Comparison of ENCODE assay signal across 18 mouse cellular contexts in the genomic region with DNA sequence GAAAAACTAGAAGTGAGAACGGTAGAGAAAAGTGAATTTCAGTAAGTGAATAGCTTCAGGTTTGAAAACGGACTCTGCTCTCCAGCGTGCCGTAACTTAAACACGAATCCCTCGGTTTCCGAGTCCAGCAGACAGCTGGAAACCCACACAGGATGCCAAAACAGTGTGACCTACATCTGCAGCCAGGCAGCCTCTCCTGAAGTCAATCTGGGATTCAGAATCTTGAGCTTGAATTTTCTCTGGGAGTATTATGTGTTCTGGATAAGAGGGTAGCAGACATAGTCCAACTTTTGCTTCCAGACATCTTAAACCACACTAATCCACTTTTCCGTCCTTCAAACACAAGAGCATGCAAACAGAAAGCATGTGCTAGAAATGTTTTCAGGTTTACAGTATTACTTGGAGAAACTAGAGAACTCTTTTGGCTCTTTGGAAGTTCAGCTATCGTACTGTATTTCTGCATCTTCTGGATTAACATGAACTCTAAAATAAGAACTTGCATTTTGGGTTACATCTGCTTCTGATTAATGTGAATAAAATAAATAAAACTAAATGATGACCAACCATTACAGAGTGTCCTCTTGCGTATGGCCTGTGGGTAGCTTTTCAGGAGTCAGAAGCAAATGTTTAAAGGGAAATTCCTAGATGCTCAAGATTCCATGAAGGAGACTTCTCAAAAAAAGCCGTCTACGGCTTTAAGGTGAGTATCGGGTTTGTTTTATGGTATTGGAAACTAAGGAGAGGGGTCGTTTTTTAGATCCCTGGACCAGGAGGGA.
DNase-seq lines count a peak whose midpoint lies in the region; ATAC-seq lines count a peak whose summit lies in the region.
"Had no signal": no experiment of that assay in that cellular context is flagged by ENCODE, and none has a peak within 500 bp of the region (broad histone marks: within the 10 kb centered on the region; RNA-seq: fewer than 3 reads in every experiment).

No protein-coding gene starts in this region.

- 50% methylated on average over 14 of the region's 14 CpGs for WGBS in embryonic facial prominence, embryonic 11.5 days
- WGBS in embryonic facial prominence, embryonic 10.5 days = 68% methylated on average over 14 of the region's 14 CpGs
- WGBS in embryonic facial prominence, embryonic 12.5 days = 40% methylated on average over 14 of the region's 14 CpGs
- 33% methylated on average over 14 of the region's 14 CpGs for WGBS in limb, embryonic 15.5 days
- WGBS in hindbrain, embryonic 12.5 days = 76% methylated on average over 14 of the region's 14 CpGs

- ATAC-seq in embryonic facial prominence, embryonic 11.5 days (replicated peaks; ENCODE audit: insufficient number of reproducible peaks, low FRiP score, low TSS enrichment, low read depth) = no peak
- ATAC-seq in embryonic facial prominence, embryonic 12.5 days (ENCODE audit: insufficient number of reproducible peaks, insufficient read depth, low FRiP score, low TSS enrichment) = no peak
- peak; percentile 69; the same call in 1 of the 2 replicates for ATAC-seq in limb, embryonic 15.5 days (ENCODE audit: insufficient number of reproducible peaks, low FRiP score, low TSS enrichment, low read depth)
- ATAC-seq in activated CD4-positive, CD25-positive, alpha-beta regulatory T cell, adult 4 months = no peak
- no peak for ATAC-seq in hindbrain, embryonic 12.5 days (ENCODE audit: low FRiP score)
- ATAC-seq: CD4-positive, CD25-positive, alpha-beta regulatory T cell, adult 4 months; liver, embryonic 12.5 days had no signal

- H3K4me3 ChIP-seq in embryonic facial prominence, embryonic 11.5 days (ENCODE audit: low read depth, low read length) = no peak overlapping the region
- H3K4me3 ChIP-seq in embryonic facial prominence, embryonic 10.5 days = no peak overlapping the region
- no peak overlapping the region for H3K4me3 ChIP-seq in embryonic facial prominence, embryonic 12.5 days
- no peak overlapping the region for H3K4me3 ChIP-seq in limb, embryonic 15.5 days
- H3K4me3 ChIP-seq in hindbrain, embryonic 12.5 days = no peak overlapping the region
- H3K4me3 ChIP-seq: heart, adult 2 months; liver, embryonic 12.5 days; lung, embryonic 15.5 days; midbrain, embryonic 12.5 days had no signal

- no peak overlapping the region for H3K4me2 ChIP-seq in embryonic facial prominence, embryonic 11.5 days (ENCODE audit: low read depth, low read length)
- H3K4me2 ChIP-seq in embryonic facial prominence, embryonic 12.5 days (replicated peaks) = no peak overlapping the region
- no peak overlapping the region for H3K4me2 ChIP-seq in limb, embryonic 15.5 days
- H3K4me2 ChIP-seq in hindbrain, embryonic 12.5 days (replicated peaks) = no peak overlapping the region
- H3K4me2 ChIP-seq: liver, embryonic 12.5 days; lung, embryonic 15.5 days; midbrain, embryonic 12.5 days had no signal

- H3K9me3 ChIP-seq in embryonic facial prominence, embryonic 11.5 days (replicated peaks; ENCODE audit: control insufficient read depth, low read length) = no peaks in the 10 kb centered on the region
- H3K9me3 ChIP-seq in embryonic facial prominence, embryonic 10.5 days = 0 out of 2 replicates have a peak, but pooled peaks cover 2% of the 10 kb centered on the region
- no peaks in the 10 kb centered on the region for H3K9me3 ChIP-seq in embryonic facial prominence, embryonic 12.5 days
- H3K9me3 ChIP-seq in limb, embryonic 15.5 days = no peaks in the 10 kb centered on the region
- no peaks in the 10 kb centered on the region for H3K9me3 ChIP-seq in hindbrain, embryonic 12.5 days (replicated peaks)
- H3K9me3 ChIP-seq: G1E; liver, embryonic 12.5 days; lung, embryonic 15.5 days had no signal

- peak; percentile 26 for DNase-seq in embryonic facial prominence, embryonic 11.5 days (ENCODE audit: low spot score)
- DNase-seq in embryonic facial prominence, embryonic 10.5 days (ENCODE audit: low spot score) = no peak
- peak; percentile 17 for DNase-seq in heart, postnatal 4 days
- no peak for DNase-seq in heart, postnatal 25 days (ENCODE audit: low spot score)
- DNase-seq: cerebellum, adult 9-11 months; embryo, embryonic 11 days; kidney, adult 2 months; thymus, adult 2 months had no signal

- intact Hi-C loops in heart, postnatal 25 days (cut with DNase I) = no loop called here

- H3K9ac ChIP-seq in embryonic facial prominence, embryonic 11.5 days (replicated peaks; ENCODE audit: low read length) = no peak overlapping the region
- H3K9ac ChIP-seq in embryonic facial prominence, embryonic 12.5 days = no peak overlapping the region
- no peak overlapping the region for H3K9ac ChIP-seq in limb, embryonic 15.5 days
- no peak overlapping the region for H3K9ac ChIP-seq in hindbrain, embryonic 12.5 days
- H3K9ac ChIP-seq: liver, embryonic 12.5 days; lung, embryonic 15.5 days; midbrain, embryonic 12.5 days had no signal

- no peaks in the 10 kb centered on the region for H3K36me3 ChIP-seq in embryonic facial prominence, embryonic 11.5 days (replicated peaks; ENCODE audit: control insufficient read depth, insufficient read depth, low read depth, low read length)
- H3K36me3 ChIP-seq in embryonic facial prominence, embryonic 10.5 days (replicated peaks) = no peaks in the 10 kb centered on the region
- H3K36me3 ChIP-seq in embryonic facial prominence, embryonic 12.5 days = no peaks in the 10 kb centered on the region
- no peaks in the 10 kb centered on the region for H3K36me3 ChIP-seq in limb, embryonic 15.5 days
- no peaks in the 10 kb centered on the region for H3K36me3 ChIP-seq in hindbrain, embryonic 12.5 days
- H3K36me3 ChIP-seq: G1E; liver, embryonic 12.5 days; lung, embryonic 15.5 days; midbrain, embryonic 12.5 days had no signal

- no peaks in the 10 kb centered on the region for H3K4me1 ChIP-seq in embryonic facial prominence, embryonic 11.5 days (ENCODE audit: control insufficient read depth, insufficient read depth, low read length)
- H3K4me1 ChIP-seq in embryonic facial prominence, embryonic 10.5 days = peaks cover 11% of the 10 kb centered on the region; the same call in 1 of the 2 replicates
- no peaks in the 10 kb centered on the region for H3K4me1 ChIP-seq in embryonic facial prominence, embryonic 12.5 days
- H3K4me1 ChIP-seq in limb, embryonic 15.5 days = peaks cover 5% of the 10 kb centered on the region; the same call in 1 of the 2 replicates
- no peaks in the 10 kb centered on the region for H3K4me1 ChIP-seq in hindbrain, embryonic 12.5 days
- H3K4me1 ChIP-seq: liver, embryonic 12.5 days; lung, embryonic 15.5 days; midbrain, embryonic 12.5 days had no signal

- no peak overlapping the region for H3K27ac ChIP-seq in embryonic facial prominence, embryonic 11.5 days (replicated peaks; ENCODE audit: low read depth, low read length)
- H3K27ac ChIP-seq in embryonic facial prominence, embryonic 10.5 days (replicated peaks) = no peak overlapping the region
- H3K27ac ChIP-seq in embryonic facial prominence, embryonic 12.5 days = 0 out of 2 replicates have a peak overlapping the region, but pooled peaks have one; percentile 9
- peak overlapping the region; percentile 69 for H3K27ac ChIP-seq in limb, embryonic 15.5 days
- H3K27ac ChIP-seq in hindbrain, embryonic 12.5 days = no peak overlapping the region
- H3K27ac ChIP-seq: heart, adult 2 months; liver, embryonic 12.5 days; lung, embryonic 15.5 days; midbrain, embryonic 12.5 days had no signal

- no peaks in the 10 kb centered on the region for H3K27me3 ChIP-seq in embryonic facial prominence, embryonic 11.5 days (ENCODE audit: control insufficient read depth, insufficient read depth, low read length)
- no peaks in the 10 kb centered on the region for H3K27me3 ChIP-seq in embryonic facial prominence, embryonic 10.5 days (replicated peaks; ENCODE audit: low read depth, poor library complexity, severe bottlenecking)
- H3K27me3 ChIP-seq in embryonic facial prominence, embryonic 12.5 days = no peaks in the 10 kb centered on the region
- no peaks in the 10 kb centered on the region for H3K27me3 ChIP-seq in limb, embryonic 15.5 days
- H3K27me3 ChIP-seq in hindbrain, embryonic 12.5 days = no peaks in the 10 kb centered on the region
- H3K27me3 ChIP-seq: liver, embryonic 12.5 days; lung, embryonic 15.5 days; midbrain, embryonic 12.5 days had no signal

Comparison
In these comparisons a context has a peak if more than half of its experiments do, and no peak if none do; other contexts are left out.
1. DNase-seq: peak in embryonic facial prominence, embryonic 11.5 days (single experiment) and heart, postnatal 4 days (single experiment); none in embryonic facial prominence, embryonic 10.5 days (single experiment) and heart, postnatal 25 days (single experiment).
2. H3K27ac ChIP-seq: peak in embryonic facial prominence, embryonic 12.5 days (single experiment) and limb, embryonic 15.5 days (single experiment); none in embryonic facial prominence, embryonic 11.5 days (single experiment), embryonic facial prominence, embryonic 10.5 days (single experiment) and hindbrain, embryonic 12.5 days (single experiment).